Mouse (Mus musculus) liver, embryonic 11.5 days (tissue): ENCODE results near the gene Lfng. TPM values are rescaled to one million over a fixed set of nuclear protein-coding genes. Genes with fewer than 3 reads are reported as not detected.

ENCODE experiments used
- ATAC-seq: fragments of 200-750 bp; cut with Nextera tagmentation; replicated peaks from 2 replicates; pipeline ENCODE4 v1.8.0; 2017; ENCODE audit warnings: moderate number of reproducible peaks, mild to moderate bottlenecking, moderate TSS enrichment, moderate library complexity; ENCODE audit not compliant: low FRiP score
- DNase-seq: peaks from one replicate; pipeline ENCODE4 v3.0.0-alpha.2; 2017; ENCODE audit warnings: low spot score
- H3K27ac ChIP-seq: fragments of 300-500 bp; sonication (generic); 2 replicates; pipeline ENCODE4 v1.5.1; 2014; ENCODE audit warnings: mild to moderate bottlenecking, low read depth, low read length, control low read depth
- H3K27me3 ChIP-seq: fragments of 300-500 bp; sonication (generic); replicated peaks from 2 replicates; pipeline ENCODE4 v1.6.1; 2014; ENCODE audit warnings: low read length, mixed read lengths; ENCODE audit not compliant: control insufficient read depth, insufficient read depth
- H3K36me3 ChIP-seq: fragments of 300-500 bp; sonication (generic); 2 replicates; pipeline ENCODE4 v1.6.1; 2014; ENCODE audit warnings: mild to moderate bottlenecking, low read length, moderate library complexity, mixed read lengths; ENCODE audit not compliant: control insufficient read depth, insufficient read depth
- H3K4me1 ChIP-seq: fragments of 300-500 bp; sonication (generic); replicated peaks from 2 replicates; pipeline ENCODE4 v1.6.1; 2014; ENCODE audit warnings: low read length, mixed read lengths; ENCODE audit not compliant: control insufficient read depth, insufficient read depth
- H3K4me2 ChIP-seq: fragments of 300-500 bp; sonication (generic); 2 replicates; pipeline ENCODE4 v1.6.1; 2014; ENCODE audit warnings: mild to moderate bottlenecking, control low read depth, moderate library complexity
- H3K4me3 ChIP-seq: fragments of 300-500 bp; sonication (generic); 2 replicates; pipeline ENCODE4 v1.5.1; 2014; ENCODE audit warnings: low read depth, low read length, control low read depth
- H3K9ac ChIP-seq: fragments of 300-500 bp; sonication (generic); 2 replicates; pipeline ENCODE4 v1.6.1; 2014; ENCODE audit warnings: low read depth, low read length, control low read depth
- H3K9me3 ChIP-seq: fragments of 300-500 bp; sonication (generic); 2 replicates; pipeline ENCODE4 v1.6.1; 2016; ENCODE audit warnings: low read length, inconsistent platforms, mixed read lengths; ENCODE audit not compliant: control insufficient read depth
- WGBS: fragments of 180-500 bp; shearing (Covaris S2); extraction: QIAGEN DNeasy Blood & Tissue Kit; methylation state at CpG from one replicate; pipeline ENCODE4 v1.1.7; 2014; 5-methylcytosine and 5-hydroxymethylcytosine counted together
- polyA plus RNA-seq: library from polyadenylated mRNA; unstranded; fragments of >200 nt; fragmentation: Nextera tagmentation; extraction: Ambion mirVana; gene quantifications from 2 replicates; pipeline ENCODE4 v1.2.1, GENCODE M21; 2014

Lfng gene
- polyA plus RNA-seq, 1 experiment from 2014 or later, result 11.0 TPM

DNA sequence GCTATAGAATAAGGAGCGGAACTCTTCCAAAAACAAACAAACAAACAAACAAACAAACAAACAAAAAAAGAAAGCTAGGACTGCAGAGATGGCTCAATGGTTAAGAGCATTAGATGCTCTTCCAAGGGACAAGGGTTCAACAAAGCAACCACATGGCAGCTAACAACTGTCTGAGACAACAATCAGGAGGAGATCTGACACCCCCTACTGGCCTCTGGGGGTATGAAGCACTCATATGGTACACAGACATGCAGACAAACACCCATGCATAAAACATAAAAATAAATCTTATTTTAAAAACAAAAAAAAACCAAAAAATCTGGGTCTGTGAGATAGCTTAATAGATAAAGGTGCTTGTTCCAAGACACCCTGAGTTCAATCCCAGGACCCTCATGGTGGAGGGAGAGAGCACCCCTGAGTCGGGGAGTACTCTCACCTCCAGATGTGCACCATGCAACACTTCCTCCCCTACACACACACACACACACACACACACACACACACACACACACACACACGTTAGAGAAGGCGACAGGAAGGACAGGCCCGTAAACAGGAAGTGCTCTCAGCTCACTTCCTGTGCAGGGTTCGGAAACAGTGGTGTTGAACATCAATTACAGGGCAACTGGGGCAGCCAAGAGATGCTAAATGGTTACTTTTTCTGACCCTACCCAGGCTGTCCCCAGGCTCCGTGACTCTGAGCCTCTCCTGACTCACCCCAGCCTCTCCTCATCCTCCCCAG lies 29.4 kb downstream of the Lfng start:
- Histone ChIP-seq H3K9me3 (no peaks in the 10 kb centered on the region), H3K4me1 (peaks cover 7% of the 10 kb centered on the region), H3K27me3 (no peaks in the 10 kb centered on the region), H3K36me3 (peaks cover 23% of the 10 kb centered on the region), H3K4me3 (no peak overlapping the region), H3K4me2 (no peak overlapping the region), H3K27ac (peak overlapping the region; percentile 32; the same call in 1 of the 2 replicates), H3K9ac (no peak overlapping the region; the same call in 1 of the 2 replicates)
- DNase-seq (no peak), ATAC-seq (no peak)
- WGBS, result 79% methylated on average over 7 of the region's 7 CpGs

DNA sequence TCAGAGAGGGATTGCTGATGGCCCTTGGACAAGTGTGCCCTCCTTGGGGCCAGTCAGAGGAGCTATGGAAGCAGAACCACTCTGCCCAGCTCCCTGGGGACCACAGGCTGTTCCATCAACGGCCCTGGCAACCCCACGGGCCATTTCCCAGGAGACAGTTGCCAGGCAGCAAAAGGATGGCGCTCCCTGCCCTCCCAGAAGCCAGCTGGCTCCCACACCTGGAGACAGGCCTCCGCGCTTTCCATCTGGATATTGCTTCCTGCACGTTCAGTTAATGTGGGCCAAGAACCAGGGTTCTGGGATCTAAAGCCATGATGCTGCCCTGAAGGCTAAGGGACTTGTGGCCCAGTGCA lies 29.9 kb downstream of the Lfng start:
- DNase-seq (no peak), ATAC-seq (no peak)
- Histone ChIP-seq H3K9me3 (no peaks in the 10 kb centered on the region), H3K4me2 (no peak overlapping the region), H3K27me3 (no peaks in the 10 kb centered on the region), H3K36me3 (peaks cover 23% of the 10 kb centered on the region), H3K9ac (peak overlapping the region; percentile 9; the same call in 1 of the 2 replicates), H3K4me1 (peaks cover 13% of the 10 kb centered on the region), H3K4me3 (no peak overlapping the region), H3K27ac (peak overlapping the region; percentile 32; the same call in 1 of the 2 replicates)
- WGBS, result 86% methylated on average over 6 of the region's 6 CpGs

DNA sequence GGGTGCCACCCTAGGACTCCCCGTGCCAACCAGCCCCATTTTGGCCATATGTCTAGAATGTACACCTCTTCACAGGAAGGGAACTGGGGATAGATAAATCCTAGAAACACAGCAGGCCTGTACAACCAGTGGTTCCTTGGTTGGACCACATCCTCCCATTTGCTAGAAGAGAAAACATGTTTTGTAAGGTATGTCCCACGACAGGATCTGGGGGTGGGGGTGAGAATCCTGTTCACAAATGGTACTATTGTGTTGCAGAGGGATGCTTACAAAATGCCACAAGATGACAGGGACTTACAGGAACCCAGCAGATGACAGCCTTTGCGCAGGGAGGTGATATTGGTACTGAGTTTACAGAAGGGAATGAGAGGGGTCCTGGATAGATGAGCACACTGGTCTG lies 30.9 kb downstream of the Lfng start:
- WGBS, result 82% methylated on average over 3 of the region's 3 CpGs
- no peak overlapping the region for H3K4me2 ChIP-seq
- H3K4me3 ChIP-seq, result no peak overlapping the region
- H3K36me3 ChIP-seq, result peaks cover 18% of the 10 kb centered on the region
- no peak for ATAC-seq
- no peaks in the 10 kb centered on the region for H3K9me3 ChIP-seq
- peaks cover 21% of the 10 kb centered on the region for H3K4me1 ChIP-seq
- H3K27ac ChIP-seq, result no peak overlapping the region
- no peak overlapping the region for H3K9ac ChIP-seq
- no peaks in the 10 kb centered on the region for H3K27me3 ChIP-seq
- no peak for DNase-seq

DNA sequence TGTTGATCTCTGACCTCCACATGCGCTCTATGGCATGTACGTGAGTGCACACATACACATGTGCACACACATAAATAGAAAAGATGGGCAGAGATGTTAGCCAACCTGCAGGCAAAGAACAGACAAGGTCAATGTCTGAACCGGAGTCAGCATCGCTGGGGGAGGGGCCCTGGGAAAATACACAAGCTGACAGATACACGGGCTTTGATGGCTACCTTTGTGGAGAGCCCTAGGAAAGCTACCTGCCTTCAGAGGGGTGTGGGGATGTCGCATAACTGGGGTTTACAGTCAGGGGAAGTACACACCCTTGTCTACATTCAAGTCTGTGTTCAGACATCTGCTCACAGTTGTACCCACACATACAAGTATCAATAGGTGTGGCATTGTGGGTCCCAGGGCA lies 31.4 kb downstream of the Lfng start:
- ATAC-seq (no peak), DNase-seq (no peak)
- H3K36me3 ChIP-seq, result peaks cover 16% of the 10 kb centered on the region
- WGBS, result 80% methylated on average over 6 of the region's 6 CpGs
- no peak overlapping the region for H3K9ac ChIP-seq
- H3K4me2 ChIP-seq, result no peak overlapping the region
- no peak overlapping the region for H3K27ac ChIP-seq
- H3K4me3 ChIP-seq, result no peak overlapping the region
- H3K9me3 ChIP-seq, result no peaks in the 10 kb centered on the region
- no peaks in the 10 kb centered on the region for H3K27me3 ChIP-seq
- H3K4me1 ChIP-seq, result peaks cover 24% of the 10 kb centered on the region

DNA sequence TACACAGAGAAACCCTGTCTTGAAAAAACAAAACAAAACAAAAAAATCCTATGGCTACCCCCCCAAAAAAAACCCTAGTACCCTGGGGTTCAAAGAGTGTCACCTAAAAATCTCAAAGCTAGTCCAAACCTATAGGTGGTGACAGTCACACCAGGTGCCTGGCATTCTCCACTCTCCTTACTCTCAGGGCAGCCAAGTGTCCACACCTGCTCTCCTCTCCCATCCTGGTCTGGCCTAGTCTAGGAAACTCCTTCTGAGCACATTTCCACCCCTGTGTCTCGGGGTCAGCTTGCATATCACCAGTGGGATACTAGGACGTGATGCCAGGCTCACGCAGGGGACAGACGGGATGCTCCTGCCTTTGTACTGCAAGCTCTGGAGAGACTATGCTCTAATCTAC lies 32.2 kb downstream of the Lfng start:
- Histone ChIP-seq H3K27me3 (no peaks in the 10 kb centered on the region), H3K4me1 (peaks cover 31% of the 10 kb centered on the region), H3K4me3 (no peak overlapping the region), H3K27ac (no peak overlapping the region), H3K9me3 (no peaks in the 10 kb centered on the region), H3K36me3 (peaks cover 16% of the 10 kb centered on the region), H3K9ac (no peak overlapping the region), H3K4me2 (no peak overlapping the region)
- ATAC-seq (no peak), DNase-seq (no peak)
- WGBS, result 86% methylated on average over 4 of the region's 4 CpGs

DNA sequence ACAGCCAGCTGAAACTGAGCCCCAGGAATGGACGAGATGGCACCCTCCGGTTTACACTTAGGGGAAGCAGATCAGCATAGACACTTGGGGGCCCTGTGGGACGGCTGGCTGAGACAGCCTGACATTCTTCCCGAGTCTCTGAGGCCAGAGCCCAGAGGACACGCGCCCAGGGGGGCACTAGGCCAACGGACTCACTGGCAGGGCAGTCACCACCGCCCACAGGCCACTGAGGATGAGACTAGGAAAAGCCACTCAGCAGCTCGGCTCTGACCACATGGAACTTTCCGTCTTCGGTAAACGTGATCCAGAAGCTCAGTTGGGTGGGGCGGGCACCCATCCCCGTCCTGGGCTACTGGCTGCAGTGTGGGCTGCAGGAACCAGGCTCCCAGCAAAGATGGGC lies 32.8 kb downstream of the Lfng start:
- H3K4me2 ChIP-seq, result no peak overlapping the region; the same call in 1 of the 2 replicates
- peaks cover 36% of the 10 kb centered on the region for H3K4me1 ChIP-seq
- ATAC-seq, result no peak
- H3K4me3 ChIP-seq, result no peak overlapping the region
- no peaks in the 10 kb centered on the region for H3K27me3 ChIP-seq
- H3K9me3 ChIP-seq, result no peaks in the 10 kb centered on the region
- peaks cover 16% of the 10 kb centered on the region for H3K36me3 ChIP-seq
- 85% methylated on average over 14 of the region's 14 CpGs for WGBS
- no peak overlapping the region for H3K9ac ChIP-seq
- DNase-seq, result no peak
- H3K27ac ChIP-seq, result 0 out of 2 replicates have a peak overlapping the region, but pooled peaks have one; percentile 6

DNA sequence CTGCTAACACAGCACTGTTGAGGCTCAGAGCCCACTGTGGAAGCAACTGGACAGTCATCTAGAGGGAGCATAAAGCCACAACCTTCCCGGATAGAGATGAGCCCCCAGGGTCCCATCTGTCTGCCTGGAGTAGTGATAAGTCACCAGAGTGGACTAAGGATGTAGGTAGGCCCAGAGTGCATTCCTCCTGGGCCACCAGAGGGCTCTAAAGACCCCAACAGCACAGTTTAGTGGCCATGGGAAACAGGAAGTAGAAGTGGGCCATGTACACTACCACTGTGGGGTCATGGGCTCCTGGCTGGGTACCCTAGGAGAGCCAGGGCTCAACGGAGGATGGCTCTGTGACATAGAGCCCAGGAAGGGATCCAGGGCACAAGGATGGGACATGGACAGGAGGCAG lies 33.7 kb downstream of the Lfng start:
- Histone ChIP-seq H3K27me3 (no peaks in the 10 kb centered on the region), H3K27ac (no peak overlapping the region), H3K4me3 (no peak overlapping the region), H3K36me3 (peaks cover 12% of the 10 kb centered on the region; the same call in 1 of the 2 replicates), H3K4me1 (peaks cover 45% of the 10 kb centered on the region), H3K9ac (no peak overlapping the region), H3K9me3 (no peaks in the 10 kb centered on the region), H3K4me2 (no peak overlapping the region)
- DNase-seq (no peak), ATAC-seq (no peak)
- WGBS, result 46% methylated on average over 2 of the region's 2 CpGs

DNA sequence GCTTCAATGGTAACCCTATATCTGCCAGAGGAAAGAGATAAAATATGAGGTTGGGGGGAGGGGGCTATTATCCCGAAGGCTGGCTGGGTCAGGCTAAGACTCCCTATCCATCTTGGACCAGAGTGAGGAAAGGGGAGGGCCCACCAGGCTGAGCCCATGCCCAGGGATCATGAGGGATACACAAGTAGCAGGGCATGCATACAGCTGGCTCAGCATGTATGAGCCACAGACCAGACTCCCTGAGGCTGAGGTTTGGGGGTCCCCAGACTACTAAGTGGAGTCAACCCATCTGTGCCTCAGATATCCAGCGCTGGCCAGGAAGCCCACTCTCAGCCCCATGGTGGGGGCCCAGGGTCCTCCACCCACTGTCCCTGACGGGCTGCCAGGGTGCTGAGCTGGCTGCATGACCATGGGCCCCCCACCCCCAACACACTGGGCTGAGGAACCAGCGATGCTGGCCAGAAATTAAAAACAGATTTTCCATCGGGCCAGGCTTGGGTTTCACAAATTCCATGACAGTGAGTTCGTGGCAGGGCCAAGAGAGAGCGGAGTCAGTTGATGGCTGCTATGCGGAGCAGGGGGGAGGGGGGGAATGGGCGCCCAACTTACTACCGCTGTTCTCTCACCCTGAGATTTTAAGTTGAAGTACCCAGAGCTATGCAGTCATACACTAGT lies 34.3 kb downstream of the Lfng start:
- Histone ChIP-seq H3K4me2 (no peak overlapping the region), H3K9ac (no peak overlapping the region), H3K27me3 (no peaks in the 10 kb centered on the region), H3K9me3 (no peaks in the 10 kb centered on the region), H3K36me3 (peaks cover 12% of the 10 kb centered on the region; the same call in 1 of the 2 replicates), H3K27ac (no peak overlapping the region), H3K4me3 (no peak overlapping the region), H3K4me1 (peaks cover 51% of the 10 kb centered on the region)
- no peak for DNase-seq
- 60% methylated on average over 10 of the region's 10 CpGs for WGBS
- no peak for ATAC-seq

DNA sequence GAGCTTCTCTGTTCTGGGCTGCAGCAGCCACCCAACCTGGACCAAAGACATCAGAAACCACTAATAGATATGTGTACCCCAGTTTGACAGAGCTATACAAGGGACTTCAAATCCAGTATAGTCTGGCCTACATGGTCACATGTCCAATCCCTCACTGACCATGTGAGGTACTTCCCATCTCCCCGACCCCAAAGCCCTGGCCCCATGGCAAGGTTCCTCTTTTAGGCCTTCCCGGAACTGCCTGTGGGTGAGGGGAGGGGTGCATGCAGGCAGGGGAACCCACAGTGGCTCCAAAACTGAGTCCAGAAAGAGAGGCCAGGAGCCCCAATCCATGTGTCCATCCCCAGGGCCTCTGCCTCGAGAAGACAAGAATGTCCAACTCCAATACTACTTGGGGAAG lies 35.0 kb downstream of the Lfng start:
- Histone ChIP-seq H3K9ac (no peak overlapping the region), H3K4me3 (no peak overlapping the region), H3K4me2 (no peak overlapping the region), H3K27ac (no peak overlapping the region), H3K4me1 (peaks cover 58% of the 10 kb centered on the region), H3K9me3 (no peaks in the 10 kb centered on the region), H3K36me3 (peaks cover 9% of the 10 kb centered on the region; the same call in 1 of the 2 replicates), H3K27me3 (no peaks in the 10 kb centered on the region)
- 44% methylated on average over 3 of the region's 3 CpGs for WGBS
- ATAC-seq (no peak), DNase-seq (no peak)
